Mouse (Mus musculus): Measurements from ENCODE around the gene Ube2l3. TPM values are rescaled to one million over a fixed set of nuclear protein-coding genes. Genes with fewer than 3 reads are reported as not detected.

Gene Ube2l3
- total RNA-seq, 2 experiments from 2014 or later = 148 to 155 TPM

Small RNAs within 50 kb of the gene (microRNA-seq; reads per million reads assigned to microRNA genes)
- gene Mir130b = 62.4 to 69.8 reads per million in 2 experiments
- 1.2 to 2.0 reads per million in 2 experiments for gene Mir301b

Other genes starting within 250 kb of the Ube2l3 start
- 100 to 1,000 TPM; 507 to 529 TPM for gene Mapk1, start 219.3 kb downstream of the Ube2l3 start, total RNA-seq (2021)
- 10 to 100 TPM; 35.7 to 36.5 TPM for gene Ypel1, start 133.0 kb downstream of the Ube2l3 start, total RNA-seq (2021)
- gene Ppil2, start 91.4 kb downstream of the Ube2l3 start, total RNA-seq (2021) = 10 to 100 TPM; 90.6 to 96.2 TPM
- gene 2610318N02Rik, start 77.5 kb downstream of the Ube2l3 start, total RNA-seq (2021) = under 1 TPM in 1 of 2 experiments, not detected in 1; 0.92 TPM
- 10 to 100 TPM; 30.9 to 34.9 TPM for gene Sdf2l1, start 70.3 kb downstream of the Ube2l3 start, total RNA-seq (2021)
- gene Ydjc, start 58.0 kb downstream of the Ube2l3 start, total RNA-seq (2021) = 10 to 100 TPM; 24.2 to 26.5 TPM
- gene Ccdc116, start 55.4 kb downstream of the Ube2l3 start, total RNA-seq (2021) = 1 to 10 TPM; 1.9 to 2.7 TPM
- gene Rimbp3, start 6.0 kb upstream of the Ube2l3 start, total RNA-seq (2021) = 1 to 10 TPM; 3.4 to 3.7 TPM
- gene Hic2, start 30.9 kb upstream of the Ube2l3 start, total RNA-seq (2021) = 1 to 10 TPM; 4.9 to 6.0 TPM
- gene Tmem191c, start 73.4 kb upstream of the Ube2l3 start, total RNA-seq (2021) = 100 to 1,000 TPM in 1 of 2 experiments, 10 to 100 TPM in 1; 82.4 to 100 TPM
- under 1 TPM; 0.56 to 0.84 TPM for gene Serpind1, start 128.7 kb upstream of the Ube2l3 start, total RNA-seq (2021)
- 10 to 100 TPM; 23.1 to 24.2 TPM for gene Snap29, start 203.3 kb upstream of the Ube2l3 start, total RNA-seq (2021)
- 100 to 1,000 TPM; 285 to 292 TPM for gene Pi4ka, start 203.7 kb upstream of the Ube2l3 start, total RNA-seq (2021)
- gene Crkl, start 249.3 kb upstream of the Ube2l3 start, total RNA-seq (2021) = 10 to 100 TPM; 40.7 to 41.8 TPM

Data from layer of hippocampus, adult 18-20 months (tissue).